Mouse (Mus musculus): ENCODE results near the gene Zfp217. TPM values are rescaled to one million over a fixed set of nuclear protein-coding genes. Genes with fewer than 3 reads are reported as not detected.

The Zfp217 gene
- polyA plus RNA-seq, 1 experiment: 17.7 TPM

- TF ChIP-seq GATA1 (IDR thresholded peaks at IDR 0.05; ENCODE audit: low read length): no peak
These were observed 53.0 kb downstream of the Zfp217 start for GRCm38 (mm10) chr2:170094871-170095270.

GRCm38 (mm10) chr2:170094220-170094619, 53.7 kb downstream of the Zfp217 start:
- TF ChIP-seq GATA1 (IDR thresholded peaks at IDR 0.05; ENCODE audit: low read length): no peak

DNA sequence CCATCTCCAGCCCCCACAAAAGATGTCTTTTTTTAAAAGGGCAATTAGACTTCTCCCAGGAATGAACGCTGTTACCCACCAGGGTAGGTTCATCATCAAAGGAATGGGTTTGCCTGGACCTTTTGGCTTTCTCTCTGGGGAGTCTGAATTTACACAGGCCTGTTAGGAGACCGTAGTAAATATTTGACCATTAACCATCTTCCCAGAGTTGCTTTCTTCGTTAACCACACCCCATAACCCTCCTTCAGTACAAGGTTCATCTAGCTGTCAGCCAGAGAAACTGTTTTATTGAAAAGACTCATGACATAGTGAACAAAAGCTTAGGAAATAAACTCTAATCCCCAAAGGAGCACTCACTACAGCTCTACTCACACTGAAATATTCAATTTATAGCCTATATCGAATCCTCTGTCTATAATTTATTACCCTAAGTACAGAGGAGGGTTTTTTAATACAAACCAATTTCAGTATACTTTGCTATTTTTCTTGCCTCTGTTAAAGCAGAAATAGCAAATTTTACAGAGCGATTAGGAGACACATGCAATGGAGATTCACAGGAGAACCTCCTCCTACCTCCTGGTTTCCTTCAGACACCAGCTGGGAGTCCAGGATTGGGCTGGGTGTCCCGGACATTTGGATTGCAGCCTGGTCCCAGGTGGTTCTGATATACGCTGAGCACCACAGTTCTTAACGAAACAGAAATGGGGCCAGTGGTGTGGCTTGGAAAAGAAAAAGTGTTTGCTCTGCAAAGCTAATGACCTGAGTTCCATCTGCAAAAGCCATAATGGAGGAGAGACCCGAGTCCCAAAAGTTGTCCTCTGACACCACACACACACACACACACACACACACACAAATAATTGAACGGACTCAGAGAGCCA, 56.1 kb downstream of the Zfp217 start:
- no peak for TF ChIP-seq GATA1 (IDR thresholded peaks at IDR 0.05; ENCODE audit: low read length)

DNA sequence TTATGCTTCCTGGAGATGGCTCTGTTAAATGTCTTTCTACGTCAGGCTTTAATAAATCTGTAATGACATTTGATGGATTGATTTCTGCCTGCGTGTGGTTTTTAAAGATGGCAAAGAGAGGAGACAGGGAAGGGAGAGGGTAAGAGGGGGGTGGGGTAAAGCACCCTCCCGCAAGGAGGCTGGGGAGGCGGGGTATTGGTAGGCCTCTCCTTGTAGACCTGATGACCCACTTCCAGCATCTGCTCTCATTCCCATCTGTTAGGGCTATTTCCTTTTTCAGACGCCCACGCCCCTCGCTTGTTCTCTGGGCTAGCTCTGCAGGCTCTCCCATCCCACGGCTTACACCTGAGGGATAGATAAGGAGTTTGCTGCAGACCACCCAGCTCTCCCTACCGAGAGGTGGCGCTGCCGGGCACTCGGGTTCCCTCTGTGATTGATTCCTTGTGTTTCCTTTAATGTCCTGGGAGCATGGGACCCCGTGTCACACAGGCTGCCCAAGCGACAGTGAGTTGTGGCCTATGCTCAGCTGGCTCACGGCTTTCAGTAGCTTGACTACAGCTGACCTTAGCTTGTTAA, 69.4 kb downstream of the Zfp217 start:
- TF ChIP-seq GATA1 (IDR thresholded peaks at IDR 0.05; ENCODE audit: low read length): no peak

DNA sequence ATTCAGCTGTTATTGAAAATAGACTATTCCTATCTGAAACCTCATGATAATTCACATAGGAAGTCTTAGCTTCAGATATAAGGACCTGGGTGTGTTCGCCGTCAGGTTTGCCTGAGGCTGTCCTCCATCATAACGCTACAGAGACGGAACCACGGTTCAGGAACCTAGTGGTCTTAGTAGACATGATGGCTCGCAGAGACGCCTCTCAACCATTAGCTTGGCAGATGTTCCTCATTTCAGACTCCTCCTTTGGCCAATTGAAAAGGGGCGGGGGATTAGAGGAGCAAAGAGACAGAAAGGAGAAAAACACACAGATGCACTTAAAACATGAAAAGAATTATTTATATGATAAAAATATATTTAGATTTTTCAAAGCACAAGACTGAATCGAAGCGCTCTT, 69.9 kb downstream of the Zfp217 start:
- TF ChIP-seq GATA1 (IDR thresholded peaks at IDR 0.05; ENCODE audit: low read length): no peak

GRCm38 (mm10) chr2:170076941-170077490, 70.9 kb downstream of the Zfp217 start:
- TF ChIP-seq GATA1 (IDR thresholded peaks at IDR 0.05; ENCODE audit: low read length): no peak

- no peak for TF ChIP-seq GATA1 (IDR thresholded peaks at IDR 0.05; ENCODE audit: low read length)
These were observed 77.2 kb downstream of the Zfp217 start for GRCm38 (mm10) chr2:170070641-170071241.

DNA sequence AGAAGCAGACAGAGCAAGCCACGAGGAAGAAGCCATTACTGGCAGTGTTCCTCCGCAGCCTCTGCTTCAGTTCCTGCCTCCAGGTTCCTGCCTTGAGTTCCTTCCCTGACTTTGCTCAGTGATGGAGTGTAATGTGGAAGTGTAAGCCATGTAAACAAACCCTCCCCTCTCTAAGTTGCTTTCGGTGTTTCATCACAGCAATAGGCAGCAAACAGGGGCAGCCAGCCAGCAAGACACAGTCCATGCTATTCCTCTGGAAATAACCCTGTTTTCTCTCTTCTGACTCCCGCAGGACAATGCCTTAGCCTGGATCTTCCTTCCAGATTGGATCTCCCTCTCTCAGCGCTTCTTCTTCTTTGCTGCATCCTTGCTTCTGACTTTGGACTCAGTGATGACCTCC, 77.9 kb downstream of the Zfp217 start:
- TF ChIP-seq GATA1 (IDR thresholded peaks at IDR 0.05; ENCODE audit: low read length): no peak

DNA sequence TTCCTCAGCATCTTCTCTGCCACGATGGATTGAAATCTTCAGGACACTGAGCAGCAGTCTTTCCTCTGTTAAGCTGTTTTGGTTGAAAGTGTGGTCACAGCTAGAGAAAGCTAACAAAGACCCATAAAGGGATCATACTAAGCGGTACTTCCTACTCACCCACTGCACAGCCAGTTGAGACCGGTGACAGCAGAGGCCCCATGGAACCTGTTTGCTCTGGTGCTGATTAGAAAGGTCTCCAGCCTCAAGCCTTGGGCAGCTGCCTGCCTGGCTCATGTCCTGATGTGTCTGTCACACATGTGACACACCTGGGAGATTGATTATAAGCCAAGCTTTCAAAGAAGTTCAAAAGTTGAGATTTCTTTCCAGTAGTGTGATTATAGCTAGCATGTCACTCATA, 85.5 kb downstream of the Zfp217 start:
- no peak for TF ChIP-seq GATA1 (IDR thresholded peaks at IDR 0.05; ENCODE audit: low read length)

GRCm38 (mm10) chr2:170060066-170060465, 87.8 kb downstream of the Zfp217 start:
- TF ChIP-seq GATA1 (IDR thresholded peaks at IDR 0.05; ENCODE audit: low read length): no peak

DNA sequence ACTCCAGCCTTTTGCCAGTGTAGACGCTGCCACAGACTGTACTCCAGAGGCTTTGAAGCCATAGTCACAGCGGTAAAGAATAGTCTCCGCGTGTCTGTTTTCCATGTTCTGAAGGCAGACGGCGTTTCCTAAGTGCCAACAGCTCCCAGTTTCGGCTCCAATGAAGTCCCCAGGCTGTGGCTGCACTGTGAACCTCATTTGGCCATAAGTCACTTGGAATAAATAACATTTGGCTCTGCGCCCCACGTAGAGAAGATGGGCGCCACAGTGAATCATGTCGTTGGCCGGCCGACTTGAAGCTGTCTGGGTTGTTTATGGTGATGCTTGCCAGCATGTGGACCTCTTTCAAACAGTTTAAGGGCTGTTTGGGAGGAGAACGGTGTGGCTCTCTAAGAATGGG, 89.1 kb downstream of the Zfp217 start:
- TF ChIP-seq GATA1 (IDR thresholded peaks at IDR 0.05; ENCODE audit: low read length): no peak

All from G1E-ER4 (cell line).